Mouse (Mus musculus): ENCODE results near the gene Slc2a1.

GRCm38 (mm10) chr4:119121249-119121648 is 12.7 kb downstream of the Slc2a1 start:
- TF ChIP-seq CTCF (IDR thresholded peaks at IDR 0.05; ENCODE audit: low read depth) (no peak), EP300 (IDR thresholded peaks at IDR 0.05; ENCODE audit: low read depth) (no peak)

Data from heart, postnatal 0 days (tissue).